Mouse (Mus musculus) forebrain, postnatal 0 days (tissue): ENCODE measurements around the gene Jmjd1c. TPM values are rescaled to one million over a fixed set of nuclear protein-coding genes. Genes with fewer than 3 reads are reported as not detected.

Source experiments
- ATAC-seq: fragments of 200-750 bp; cut with Nextera tagmentation; 2 replicates; pipeline ENCODE4 v1.8.0; 2017; ENCODE audit warnings: mild to moderate bottlenecking, moderate library complexity
- DNase-seq: peaks from one replicate; pipeline ENCODE4 v3.0.0-alpha.2; 2015
- H3K27ac ChIP-seq: fragments of 300-500 bp; sonication (generic); 2 replicates; pipeline ENCODE4 v1.5.1; 2014; ENCODE audit warnings: low read depth, mild to moderate bottlenecking, antibody characterized with exemption, low read length, moderate library complexity, mixed read lengths
- H3K27me3 ChIP-seq: fragments of 300-500 bp; sonication (generic); 2 replicates; pipeline ENCODE4 v1.6.1; 2014; ENCODE audit warnings: mild to moderate bottlenecking, low read length, mixed read lengths; ENCODE audit not compliant: insufficient read depth
- H3K36me3 ChIP-seq: fragments of 300-500 bp; sonication (generic); 2 replicates; pipeline ENCODE4 v1.6.1; 2014; ENCODE audit warnings: mild to moderate bottlenecking, moderate library complexity; ENCODE audit not compliant: insufficient read depth
- H3K4me1 ChIP-seq: fragments of 300-500 bp; sonication (generic); 2 replicates; pipeline ENCODE4 v1.6.1; 2014; ENCODE audit warnings: antibody characterized with exemption; ENCODE audit not compliant: insufficient read depth
- H3K4me2 ChIP-seq: fragments of 300-500 bp; sonication (generic); 2 replicates; pipeline ENCODE4 v1.6.1; 2014; ENCODE audit warnings: low read depth, mild to moderate bottlenecking, moderate library complexity
- H3K4me3 ChIP-seq: fragments of 300-500 bp; sonication (generic); 2 replicates; pipeline ENCODE4 v1.5.1; 2014; ENCODE audit warnings: low read depth, low read length, mixed read lengths
- H3K9ac ChIP-seq: fragments of 300-500 bp; sonication (generic); 2 replicates; pipeline ENCODE4 v1.6.1; 2014; ENCODE audit warnings: mild to moderate bottlenecking
- H3K9me3 ChIP-seq: fragments of 300-500 bp; sonication (generic); 2 replicates; pipeline ENCODE4 v1.6.1; 2016; ENCODE audit warnings: low read length
- CTCF ChIP-seq: sonication (generic); IDR thresholded peaks from 2 replicates; pipeline ENCODE4 v1.5.1; 2016; ENCODE audit warnings: antibody characterized with exemption, control low read depth, low read depth
- WGBS: fragments of 180-500 bp; shearing (Covaris S2); extraction: QIAGEN DNeasy Blood & Tissue Kit; methylation state at CpG from one replicate; pipeline ENCODE4 v1.1.7; 2014; 5-methylcytosine and 5-hydroxymethylcytosine counted together
- polyA plus RNA-seq: library from polyadenylated mRNA; unstranded; fragments of >200 nt; fragmentation: Nextera tagmentation; extraction: Ambion mirVana; gene quantifications from 2 replicates; pipeline ENCODE4 v1.2.1, GENCODE M21; 2015
- total RNA-seq: library from RNA; depleted of rRNA; stranded (reverse); fragments of >200 nt; gene quantifications from 2 replicates; pipeline ENCODE4 v1.2.3, GENCODE M21; 2014; rRNA removed

Jmjd1c gene
- total RNA-seq (67.1 and 76.8 TPM in 2 replicates), polyA plus RNA-seq (29.6 and 44.4 TPM in 2 replicates)

DNA sequence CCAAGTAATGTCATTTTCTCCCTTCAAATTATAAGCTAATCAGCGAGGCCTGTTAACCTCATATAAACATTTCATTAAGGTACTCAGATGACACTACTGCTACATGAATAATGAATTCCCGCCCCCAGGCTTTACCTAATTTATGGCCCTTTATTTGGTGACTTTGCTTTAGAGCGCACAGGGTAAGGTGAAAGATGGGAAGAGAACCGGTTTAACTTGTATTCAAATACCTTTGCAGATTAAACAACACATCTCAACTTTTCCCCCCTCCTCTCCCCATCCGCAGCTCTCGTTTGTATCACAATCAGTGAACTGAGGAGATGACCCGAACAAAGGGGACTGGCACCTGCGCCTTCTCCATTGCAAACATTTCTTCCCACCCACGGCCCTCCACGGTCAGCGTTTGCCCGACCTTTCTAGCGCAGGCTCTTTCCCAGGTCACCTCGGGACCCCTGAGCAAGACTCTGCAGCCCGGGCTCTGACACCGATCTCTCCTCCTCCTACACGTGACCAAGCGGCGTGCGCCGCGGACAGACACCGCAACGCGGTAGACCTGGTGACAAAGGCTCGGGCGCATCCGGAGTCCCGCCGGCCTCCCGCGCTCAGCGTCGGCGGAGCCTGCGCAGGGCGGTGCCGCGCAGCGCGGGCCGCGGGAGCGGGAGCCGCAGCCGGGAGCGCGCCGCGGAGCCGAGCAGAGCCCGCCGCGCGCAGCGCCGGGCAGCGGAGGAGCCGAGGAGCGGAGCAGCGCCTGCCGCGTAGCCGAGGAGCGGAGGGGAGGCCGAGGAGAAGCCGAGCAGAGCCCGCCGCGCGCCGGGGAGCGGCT is at the start of gene Jmjd1c:
Jmjd1c (plus strand) TSS at position 328 of the 823 bp plus-strand sequence.
- peak within 1 kb of the TSS; percentile 97 for H3K9ac ChIP-seq
- WGBS = 2% methylated on average over 71 of the region's 73 CpGs
- H3K36me3 ChIP-seq = no peaks in the 10 kb centered on the region
- DNase-seq = peak; percentile 92
- no peaks in the 10 kb centered on the region for H3K27me3 ChIP-seq
- H3K27ac ChIP-seq = peak within 1 kb of the TSS; percentile 98
- TF ChIP-seq CTCF = no peak
- H3K4me2 ChIP-seq = peak within 1 kb of the TSS; percentile 59
- H3K4me3 ChIP-seq = peak within 1 kb of the TSS; percentile 65
- ATAC-seq = peak; percentile 94
- peaks cover 19% of the 10 kb centered on the region for H3K4me1 ChIP-seq
- H3K9me3 ChIP-seq = no peaks in the 10 kb centered on the region

DNA sequence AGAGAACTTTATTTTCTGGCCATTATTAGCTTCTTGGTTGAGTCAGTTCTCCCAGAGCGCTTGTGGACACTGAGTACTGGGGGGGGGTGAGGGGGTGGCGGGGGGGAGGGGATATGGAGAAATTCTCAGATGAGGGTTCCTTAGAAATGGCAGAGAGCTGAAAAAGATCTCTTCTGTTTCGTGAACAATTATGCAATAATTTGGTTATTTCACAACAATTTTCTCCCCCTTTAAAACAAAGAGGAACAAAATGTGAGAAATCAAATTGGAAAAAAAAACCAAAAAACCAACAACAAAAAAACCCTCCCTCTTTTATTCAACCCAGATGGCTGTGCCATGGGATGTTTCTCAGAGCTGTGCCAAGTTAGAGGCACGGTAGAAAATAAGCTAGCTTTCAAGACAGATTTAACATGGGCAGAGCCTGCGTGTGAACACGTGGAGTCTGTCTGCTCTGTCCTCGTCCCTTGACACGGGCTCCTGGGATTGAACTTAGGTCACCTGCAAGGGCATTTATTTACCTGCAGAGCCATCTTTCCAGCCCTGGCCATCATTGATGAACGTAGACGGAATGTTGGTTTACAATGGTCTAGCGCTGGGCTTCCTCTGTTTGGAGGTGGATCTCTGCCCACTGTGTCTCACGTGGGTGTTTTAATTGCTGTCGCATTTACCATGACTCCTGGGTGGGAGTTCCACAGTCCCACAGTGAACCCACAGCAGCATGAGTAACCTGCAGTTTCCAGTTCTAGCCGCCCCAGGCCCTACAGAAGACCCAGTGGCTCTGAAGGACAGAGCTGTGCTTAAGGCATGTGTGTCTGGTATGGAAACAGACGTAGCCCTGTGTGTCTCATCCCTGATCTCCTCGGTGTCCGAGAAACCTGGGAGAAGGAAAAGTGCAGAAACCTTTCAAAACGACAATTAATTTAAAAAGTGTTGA is 47.9 kb upstream of the Jmjd1c start:
- no peak overlapping the region for H3K9ac ChIP-seq
- no peaks in the 10 kb centered on the region for H3K27me3 ChIP-seq
- 0 out of 2 replicates have a peak overlapping the region, but pooled peaks have one; percentile 35 for H3K27ac ChIP-seq
- DNase-seq (peak; percentile 57), ATAC-seq (peak; percentile 72)
- no peaks in the 10 kb centered on the region for H3K9me3 ChIP-seq
- no peak overlapping the region for H3K4me3 ChIP-seq
- no peak for TF ChIP-seq CTCF
- H3K36me3 ChIP-seq = no peaks in the 10 kb centered on the region
- peaks cover 13% of the 10 kb centered on the region for H3K4me1 ChIP-seq
- 50% methylated on average over 18 of the region's 18 CpGs for WGBS
- no peak overlapping the region for H3K4me2 ChIP-seq

DNA sequence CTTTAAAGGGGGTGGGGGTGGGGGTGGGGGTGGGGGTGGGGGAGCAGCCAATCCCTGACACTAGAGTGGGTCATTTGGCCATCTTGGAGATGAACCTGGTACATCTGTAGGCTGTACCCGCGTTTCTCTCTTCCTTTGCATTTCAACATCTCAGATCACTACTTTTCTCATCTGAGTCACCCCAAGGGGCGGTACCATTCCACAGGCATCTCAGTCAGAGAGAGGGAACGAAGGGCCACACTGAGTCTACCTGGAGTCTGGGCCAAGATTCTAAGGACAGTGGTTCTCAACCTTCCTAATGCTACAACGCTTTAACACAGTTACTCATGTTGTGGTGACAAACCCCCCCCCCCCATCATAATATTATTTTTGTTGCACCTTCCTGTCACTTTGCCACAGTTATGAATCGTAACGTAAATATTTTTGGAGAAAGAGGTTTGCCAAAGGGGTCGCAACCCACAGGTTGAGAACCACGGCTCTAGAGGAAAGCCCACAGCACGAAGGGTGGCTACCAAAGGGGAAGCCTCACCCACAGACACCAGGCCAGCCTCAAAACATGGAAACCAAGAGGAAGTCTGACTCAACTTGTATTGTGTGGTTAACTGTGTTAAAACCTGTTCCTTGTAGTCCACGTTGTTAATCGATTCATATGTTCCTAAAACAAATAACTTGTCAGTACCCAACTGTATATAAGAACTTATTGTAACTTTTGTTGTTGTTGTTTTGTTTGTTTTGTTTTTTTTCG is 46.9 kb upstream of the Jmjd1c start:
- Histone ChIP-seq H3K4me1 (peaks cover 13% of the 10 kb centered on the region), H3K27ac (no peak overlapping the region), H3K9ac (no peak overlapping the region), H3K27me3 (no peaks in the 10 kb centered on the region), H3K4me2 (no peak overlapping the region), H3K4me3 (no peak overlapping the region), H3K9me3 (no peaks in the 10 kb centered on the region), H3K36me3 (no peaks in the 10 kb centered on the region)
- DNase-seq (no peak), ATAC-seq (no peak)
- WGBS = 93% methylated on average over 13 of the region's 13 CpGs
- TF ChIP-seq CTCF = no peak

DNA sequence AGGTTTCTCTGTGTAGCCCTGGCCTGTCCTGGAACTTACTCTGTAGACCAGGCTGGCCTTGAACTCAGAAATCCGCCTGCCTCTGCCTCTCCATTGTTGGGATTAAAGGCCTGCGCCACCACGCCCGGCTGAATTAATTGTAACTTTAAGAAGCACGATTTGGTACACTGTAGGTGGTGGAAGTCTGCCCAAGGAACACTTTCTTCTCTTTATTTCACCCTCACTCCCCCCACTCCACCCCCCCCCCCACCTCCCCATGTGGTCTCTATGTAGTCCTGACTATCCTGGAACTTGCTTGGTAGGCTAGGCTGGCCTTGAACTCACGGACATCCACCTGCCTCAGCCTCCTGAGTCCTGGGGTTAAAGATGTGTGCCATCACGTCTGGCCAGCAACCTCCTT is 46.3 kb upstream of the Jmjd1c start:
- no peak overlapping the region for H3K27ac ChIP-seq
- DNase-seq (no peak), ATAC-seq (no peak)
- 87% methylated on average over 7 of the region's 7 CpGs for WGBS
- TF ChIP-seq CTCF = no peak
- H3K9me3 ChIP-seq = no peaks in the 10 kb centered on the region
- H3K36me3 ChIP-seq = no peaks in the 10 kb centered on the region
- H3K27me3 ChIP-seq = no peaks in the 10 kb centered on the region
- H3K9ac ChIP-seq = no peak overlapping the region
- peaks cover 13% of the 10 kb centered on the region for H3K4me1 ChIP-seq
- no peak overlapping the region for H3K4me3 ChIP-seq
- H3K4me2 ChIP-seq = no peak overlapping the region

DNA sequence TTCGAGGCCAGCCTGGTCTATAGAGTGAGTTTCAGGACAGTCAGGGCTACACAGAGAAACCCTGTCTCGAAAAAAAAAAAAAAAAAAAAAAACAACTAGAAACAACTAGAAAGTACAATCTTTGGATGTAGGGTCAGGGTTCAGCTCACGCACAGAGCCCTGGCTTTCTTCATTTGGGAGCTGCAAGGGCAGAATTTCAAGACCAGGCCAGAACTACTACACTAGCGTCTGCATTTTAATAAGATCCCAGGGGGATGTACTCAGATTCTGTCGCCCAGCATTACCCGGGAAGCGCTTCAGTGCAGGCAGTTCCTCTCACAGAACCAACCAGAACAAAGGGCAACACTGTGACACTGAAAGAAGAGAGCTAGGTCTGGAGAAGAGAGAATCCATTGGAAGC is 45.2 kb upstream of the Jmjd1c start:
- no peak overlapping the region for H3K27ac ChIP-seq
- no peaks in the 10 kb centered on the region for H3K27me3 ChIP-seq
- H3K4me3 ChIP-seq = no peak overlapping the region
- ATAC-seq (no peak), DNase-seq (no peak)
- no peaks in the 10 kb centered on the region for H3K9me3 ChIP-seq
- peaks cover 10% of the 10 kb centered on the region for H3K4me1 ChIP-seq
- H3K36me3 ChIP-seq = no peaks in the 10 kb centered on the region
- WGBS = 59% methylated on average over 6 of the region's 7 CpGs
- no peak overlapping the region for H3K4me2 ChIP-seq
- TF ChIP-seq CTCF = no peak
- H3K9ac ChIP-seq = no peak overlapping the region

DNA sequence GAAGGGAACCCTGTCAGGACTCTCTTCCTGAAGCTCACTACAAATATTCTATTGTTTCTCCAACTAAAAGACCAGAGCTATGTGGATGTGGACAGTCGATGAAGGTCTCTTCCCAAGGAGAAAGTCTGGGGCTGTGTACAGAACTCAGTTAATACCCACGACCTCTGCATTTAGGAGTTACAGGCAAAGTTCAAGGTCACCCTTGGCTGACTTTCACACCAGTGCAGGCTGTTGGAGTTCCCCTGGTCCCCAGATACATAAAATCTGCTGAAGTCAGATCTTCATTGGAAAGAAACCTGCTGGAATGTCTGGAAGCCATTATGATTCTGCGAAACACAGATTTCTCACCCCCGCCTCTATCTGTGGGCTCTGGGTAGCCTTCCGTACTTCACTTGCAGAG is 44.5 kb upstream of the Jmjd1c start:
- no peak overlapping the region for H3K27ac ChIP-seq
- no peak overlapping the region for H3K4me3 ChIP-seq
- TF ChIP-seq CTCF = no peak
- no peaks in the 10 kb centered on the region for H3K36me3 ChIP-seq
- whole genome bisulfite sequencing = 84% methylated on average over 5 of the region's 5 CpGs
- no peaks in the 10 kb centered on the region for H3K27me3 ChIP-seq
- H3K9ac ChIP-seq = no peak overlapping the region
- peaks cover 10% of the 10 kb centered on the region for H3K4me1 ChIP-seq
- ATAC-seq = no peak
- no peak for DNase-seq
- H3K4me2 ChIP-seq = no peak overlapping the region
- H3K9me3 ChIP-seq = no peaks in the 10 kb centered on the region
